Mouse (Mus musculus): ENCODE data around the gene Gm47841.

- TF ChIP-seq RCOR1 (conservative IDR thresholded peaks at IDR 0.05; ENCODE audit: low read depth, low read length) (no peak), CTCF (conservative IDR thresholded peaks at IDR 0.05 in 1 of 2, IDR thresholded peaks at IDR 0.05 in 1 of 2; ENCODE audit: low read depth in 2 of 2, low read length in 2 of 2) (no peak), GABPA (IDR thresholded peaks at IDR 0.05; ENCODE audit: insufficient replicate concordance, low read depth, low read length) (no peak), HCFC1 (IDR thresholded peaks at IDR 0.05; ENCODE audit: low read depth, low read length) (no peak)
These were observed 45.1 kb upstream of the Gm47841 start for GRCm38 (mm10) chr15:101092121-101092828.

All from CH12.LX (cell line).